In the genomic region with DNA sequence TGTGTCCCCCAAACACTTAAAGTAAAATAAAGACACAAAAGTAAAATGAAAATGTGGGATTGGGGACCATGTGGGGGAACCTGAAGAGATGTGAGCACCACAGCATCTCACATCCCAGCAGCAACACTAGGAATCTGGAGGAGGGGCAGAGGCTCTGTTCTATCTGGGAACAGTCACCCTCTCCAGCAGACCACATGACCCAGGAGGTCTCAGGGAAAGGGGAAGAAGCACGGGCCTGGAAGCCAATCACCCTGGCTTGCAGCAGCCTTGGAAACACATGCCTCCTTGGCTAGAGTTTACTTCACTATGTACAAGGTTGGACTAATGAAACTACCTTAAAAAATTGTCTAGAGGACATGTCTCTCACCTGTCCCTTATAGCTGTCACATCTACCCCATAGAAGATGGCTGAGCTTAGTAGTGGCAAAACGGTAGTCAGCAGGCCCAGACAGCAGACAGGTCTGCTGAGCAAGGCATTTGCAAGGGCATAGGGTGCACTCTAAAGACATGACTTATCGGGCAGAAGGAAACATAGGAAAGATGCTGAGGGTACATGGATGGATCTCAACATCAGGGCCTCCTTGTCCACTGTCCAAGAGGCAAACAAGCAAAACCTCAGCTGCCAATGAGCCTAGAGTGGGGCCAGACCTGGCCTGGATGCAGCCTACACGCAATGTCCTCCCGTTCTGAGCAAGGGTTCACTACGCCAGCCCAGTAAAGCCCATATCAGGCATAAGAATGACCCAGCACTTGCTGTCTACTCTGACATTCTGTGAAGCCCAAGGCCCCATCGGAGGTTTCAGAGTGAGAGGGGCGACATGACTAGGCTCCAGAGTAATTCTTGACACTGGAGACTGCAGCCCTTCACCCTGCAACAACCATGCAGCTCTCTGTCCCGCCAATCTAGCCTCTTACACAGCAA, we compare ENCODE assay signal across 7 mouse cellular contexts. TPM values are rescaled to one million over a fixed set of nuclear protein-coding genes. Genes with fewer than 3 reads are reported as not detected.
DNase-seq lines count a peak whose midpoint lies in the region; ATAC-seq and TF ChIP-seq lines count a peak whose summit lies in the region.

No protein-coding gene starts in this region.

- H3K36me3 ChIP-seq in C2C12 (ENCODE audit: control insufficient read depth, insufficient read depth), result no peaks in the 10 kb centered on the region
- no peaks in the 10 kb centered on the region for H3K36me3 ChIP-seq in embryonic facial prominence, embryonic 14.5 days (ENCODE audit: control insufficient read depth, insufficient read depth, low read length)
- H3K36me3 ChIP-seq in hindbrain, embryonic 12.5 days, result 0 out of 2 replicates have a peak, but pooled peaks cover 4% of the 10 kb centered on the region
- H3K36me3 ChIP-seq in liver, embryonic 11.5 days (ENCODE audit: control insufficient read depth, insufficient read depth, low read length), result no peaks in the 10 kb centered on the region
- no peaks in the 10 kb centered on the region for H3K36me3 ChIP-seq in stomach, embryonic 15.5 days

- no peaks in the 10 kb centered on the region for H3K79me2 ChIP-seq in C2C12 (ENCODE audit: control insufficient read depth, insufficient read depth)

- no peak for ATAC-seq in embryonic facial prominence, embryonic 14.5 days (ENCODE audit: low read depth)
- ATAC-seq in hindbrain, embryonic 12.5 days (ENCODE audit: low FRiP score), result no peak
- ATAC-seq in liver, embryonic 11.5 days (replicated peaks; ENCODE audit: low FRiP score), result peak; percentile 6; the same call in 1 of the 2 replicates
- no peak for ATAC-seq in stomach, embryonic 15.5 days (ENCODE audit: insufficient read depth, low FRiP score, low read depth)

- 40% methylated on average over 9 of the region's 9 CpGs for WGBS in embryonic facial prominence, embryonic 14.5 days
- WGBS in hindbrain, embryonic 12.5 days, result 42% methylated on average over 9 of the region's 9 CpGs
- WGBS in liver, embryonic 11.5 days, result 21% methylated on average over 9 of the region's 9 CpGs
- WGBS in stomach, embryonic 15.5 days, result 42% methylated on average over 9 of the region's 9 CpGs

- no peaks in the 10 kb centered on the region for H3K9me3 ChIP-seq in embryonic facial prominence, embryonic 14.5 days (ENCODE audit: control insufficient read depth, low read length)
- no peaks in the 10 kb centered on the region for H3K9me3 ChIP-seq in hindbrain, embryonic 12.5 days (replicated peaks)
- no peaks in the 10 kb centered on the region for H3K9me3 ChIP-seq in liver, embryonic 11.5 days (ENCODE audit: control insufficient read depth, low read length)
- H3K9me3 ChIP-seq in stomach, embryonic 15.5 days, result no peaks in the 10 kb centered on the region

- no peak for TF ChIP-seq CTCF in C2C12 (IDR thresholded peaks at IDR 0.05; ENCODE audit: control insufficient read depth, insufficient read depth, insufficient read length)

- H3K4me1 ChIP-seq in embryonic facial prominence, embryonic 14.5 days (ENCODE audit: control insufficient read depth, insufficient read depth, low read length), result peaks cover 8% of the 10 kb centered on the region
- H3K4me1 ChIP-seq in hindbrain, embryonic 12.5 days, result peaks cover 39% of the 10 kb centered on the region
- peaks cover 29% of the 10 kb centered on the region for H3K4me1 ChIP-seq in liver, embryonic 11.5 days (replicated peaks; ENCODE audit: control insufficient read depth, insufficient read depth, low read length)
- H3K4me1 ChIP-seq in stomach, embryonic 15.5 days, result peaks cover 23% of the 10 kb centered on the region

- peak overlapping the region; percentile 67 for H3K9ac ChIP-seq in embryonic facial prominence, embryonic 14.5 days (ENCODE audit: low read depth, low read length)
- peak overlapping the region; percentile 63 for H3K9ac ChIP-seq in hindbrain, embryonic 12.5 days
- peak overlapping the region; percentile 80 for H3K9ac ChIP-seq in liver, embryonic 11.5 days (ENCODE audit: low read depth, low read length)
- peak overlapping the region; percentile 16; the same call in 1 of the 2 replicates for H3K9ac ChIP-seq in stomach, embryonic 15.5 days

- peak overlapping the region; percentile 46 for H3ac ChIP-seq in C2C12 (ENCODE audit: control insufficient read depth, insufficient read length, low read depth)

- peak; percentile 41 for DNase-seq in 3T3-L1 (ENCODE audit: low read depth, low spot score)
- DNase-seq in embryonic facial prominence, embryonic 14.5 days (ENCODE audit: low spot score), result no peak
- peak; percentile 53 for DNase-seq in liver, embryonic 11.5 days (ENCODE audit: low spot score)
- DNase-seq in ovary, adult 18-20 months (ENCODE audit: low spot score), result no peak

- no peak overlapping the region for H3K27ac ChIP-seq in embryonic facial prominence, embryonic 14.5 days (replicated peaks; ENCODE audit: low read depth, low read length)
- peak overlapping the region; percentile 72; the same call in 1 of the 2 replicates for H3K27ac ChIP-seq in hindbrain, embryonic 12.5 days
- peak overlapping the region; percentile 84 for H3K27ac ChIP-seq in liver, embryonic 11.5 days (ENCODE audit: low read depth, low read length)
- H3K27ac ChIP-seq in stomach, embryonic 15.5 days, result no peak overlapping the region

- peak overlapping the region; percentile 48 for H3K4me3 ChIP-seq in C2C12 (ENCODE audit: insufficient read depth, poor library complexity, severe bottlenecking)
- peak overlapping the region; percentile 64 for H3K4me3 ChIP-seq in embryonic facial prominence, embryonic 14.5 days (ENCODE audit: low read depth, low read length)
- peak overlapping the region; percentile 59 for H3K4me3 ChIP-seq in hindbrain, embryonic 12.5 days
- peak overlapping the region; percentile 80 for H3K4me3 ChIP-seq in liver, embryonic 11.5 days (ENCODE audit: low read depth, low read length)
- peak overlapping the region; percentile 59 for H3K4me3 ChIP-seq in stomach, embryonic 15.5 days (replicated peaks)

- H3K27me3 ChIP-seq in C2C12 (ENCODE audit: control insufficient read depth, insufficient read depth, insufficient read length), result no peaks in the 10 kb centered on the region
- H3K27me3 ChIP-seq in embryonic facial prominence, embryonic 14.5 days (replicated peaks; ENCODE audit: control insufficient read depth, insufficient read depth, low read length), result no peaks in the 10 kb centered on the region
- H3K27me3 ChIP-seq in hindbrain, embryonic 12.5 days, result 0 out of 2 replicates have a peak, but pooled peaks cover 3% of the 10 kb centered on the region
- peaks cover 18% of the 10 kb centered on the region for H3K27me3 ChIP-seq in liver, embryonic 11.5 days (replicated peaks; ENCODE audit: control insufficient read depth, insufficient read depth, low read length)
- no peaks in the 10 kb centered on the region for H3K27me3 ChIP-seq in stomach, embryonic 15.5 days (replicated peaks)

- H3K4me2 ChIP-seq in embryonic facial prominence, embryonic 14.5 days (ENCODE audit: low read depth, low read length), result peak overlapping the region; percentile 60
- H3K4me2 ChIP-seq in hindbrain, embryonic 12.5 days (replicated peaks), result peak overlapping the region; percentile 71
- peak overlapping the region; percentile 65 for H3K4me2 ChIP-seq in liver, embryonic 11.5 days
- H3K4me2 ChIP-seq in stomach, embryonic 15.5 days, result peak overlapping the region; percentile 80

- no peaks in the 10 kb centered on the region for H3K79me3 ChIP-seq in C2C12 (ENCODE audit: low read depth)

TF ChIP-seq in C2C12, 6 proteins besides CTCF, POLR2A, EP300 and RAD21:
- TF ChIP-seq MYOG (IDR thresholded peaks at IDR 0.05; ENCODE audit: control insufficient read depth, extremely low read depth, insufficient read length) (no peak), USF1 (IDR thresholded peaks at IDR 0.05; ENCODE audit: low read depth) (peak; percentile 21)

RNA-seq across cellular contexts. Expression of a gene that starts 5.0 kb away (rescaled TPM):
- polyA plus RNA-seq in C2C12 (2012; fragmentation: generic; extraction: Trizol), result 20.6 TPM
- polyA plus RNA-seq in embryonic facial prominence, embryonic 14.5 days (2014; fragmentation: Nextera tagmentation; extraction: Ambion mirVana), result 28.2 and 30.6 TPM in 2 replicates
- polyA plus RNA-seq in hindbrain, embryonic 12.5 days (2016; fragmentation: Nextera tagmentation; extraction: Ambion mirVana), result 48.2 and 50.5 TPM in 2 replicates
- polyA plus RNA-seq in liver, embryonic 11.5 days (2014; fragmentation: Nextera tagmentation; extraction: Ambion mirVana), result 104 and 109 TPM in 2 replicates
- polyA plus RNA-seq in stomach, embryonic 15.5 days (2015; fragmentation: Nextera tagmentation; extraction: Ambion mirVana), result 29.0 and 34.9 TPM in 2 replicates

RNA-seq across cellular contexts. Expression of a gene that starts 5.1 kb away (rescaled TPM):
- polyA plus RNA-seq in C2C12 (2012; fragmentation: generic; extraction: Trizol), result 5.4 TPM
- 23.0 and 23.5 TPM in 2 replicates for polyA plus RNA-seq in embryonic facial prominence, embryonic 14.5 days (2014; fragmentation: Nextera tagmentation; extraction: Ambion mirVana)
- polyA plus RNA-seq in hindbrain, embryonic 12.5 days (2016; fragmentation: Nextera tagmentation; extraction: Ambion mirVana), result 105 and 119 TPM in 2 replicates
- polyA plus RNA-seq in liver, embryonic 11.5 days (2014; fragmentation: Nextera tagmentation; extraction: Ambion mirVana), result 13.8 and 15.5 TPM in 2 replicates
- 25.3 and 28.7 TPM in 2 replicates for polyA plus RNA-seq in stomach, embryonic 15.5 days (2015; fragmentation: Nextera tagmentation; extraction: Ambion mirVana)

RNA-seq across cellular contexts. Expression of a gene that starts 53.9 kb away (rescaled TPM):
- 22.0 TPM for polyA plus RNA-seq in C2C12 (2012; fragmentation: generic; extraction: Trizol)
- 28.9 and 34.3 TPM in 2 replicates for polyA plus RNA-seq in embryonic facial prominence, embryonic 14.5 days (2014; fragmentation: Nextera tagmentation; extraction: Ambion mirVana)
- 34.2 and 35.0 TPM in 2 replicates for polyA plus RNA-seq in hindbrain, embryonic 12.5 days (2016; fragmentation: Nextera tagmentation; extraction: Ambion mirVana)
- polyA plus RNA-seq in liver, embryonic 11.5 days (2014; fragmentation: Nextera tagmentation; extraction: Ambion mirVana), result 29.0 and 30.8 TPM in 2 replicates
- 25.9 and 28.2 TPM in 2 replicates for polyA plus RNA-seq in stomach, embryonic 15.5 days (2015; fragmentation: Nextera tagmentation; extraction: Ambion mirVana)

Comparison
In these comparisons a context has a peak if more than half of its experiments do, and no peak if none do; other contexts are left out.
1. DNase-seq: peak in 3T3-L1 (single experiment) and liver, embryonic 11.5 days (single experiment); none in embryonic facial prominence, embryonic 14.5 days (single experiment) and ovary, adult 18-20 months (single experiment).
2. H3K27ac ChIP-seq: peak in hindbrain, embryonic 12.5 days (single experiment) and liver, embryonic 11.5 days (single experiment); none in embryonic facial prominence, embryonic 14.5 days (single experiment) and stomach, embryonic 15.5 days (single experiment).
3. H3K9ac ChIP-seq: peak in every context shown above with its lines; median percentile 80 in liver, embryonic 11.5 days; 67 in embryonic facial prominence, embryonic 14.5 days; 63 in hindbrain, embryonic 12.5 days; 16 in stomach, embryonic 15.5 days.
4. Peak in every context shown above with its lines, with median percentiles within 50 percentile points of each other: H3K4me3 ChIP-seq and H3K4me2 ChIP-seq.